Mouse (Mus musculus) Muller cell, postnatal 12 days (primary cell): ENCODE measurements around the gene Gm3415.
"Not testable (repeated sequence)": the region's sequence is repeated elsewhere in the genome, so short reads cannot be mapped to it uniquely, and the experiment has no call there.

Experiments
- DNase-seq: peaks from one replicate; pipeline ENCODE4 v3.0.0-alpha.2; 2015; ENCODE audit errors: inconsistent ontology term

Gm3415 gene

DNA sequence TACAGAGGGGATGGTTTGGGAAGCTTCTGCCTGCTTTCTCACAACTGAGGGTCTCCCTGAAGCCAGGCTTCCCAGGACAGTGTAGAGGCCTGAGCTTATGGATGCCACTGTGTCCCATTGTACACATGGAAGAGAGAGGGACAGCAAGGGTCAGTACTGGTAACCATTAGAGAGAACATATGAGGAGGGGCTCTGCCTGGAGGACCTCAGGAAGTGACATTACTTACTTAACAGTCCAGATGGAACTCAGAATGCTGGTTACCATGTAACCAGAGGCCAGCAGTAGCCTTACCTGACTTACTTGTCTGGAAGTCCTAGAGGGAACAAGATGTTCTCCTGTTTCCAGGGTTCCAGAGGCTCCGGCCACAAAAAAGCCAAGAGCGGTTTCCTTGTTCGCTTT, at the start of gene Gm3415:
Gene Gm3415 (plus strand): TSS at position 301 of the 400 bp plus-strand sequence.
- not testable (repeated sequence) for DNase-seq

DNA sequence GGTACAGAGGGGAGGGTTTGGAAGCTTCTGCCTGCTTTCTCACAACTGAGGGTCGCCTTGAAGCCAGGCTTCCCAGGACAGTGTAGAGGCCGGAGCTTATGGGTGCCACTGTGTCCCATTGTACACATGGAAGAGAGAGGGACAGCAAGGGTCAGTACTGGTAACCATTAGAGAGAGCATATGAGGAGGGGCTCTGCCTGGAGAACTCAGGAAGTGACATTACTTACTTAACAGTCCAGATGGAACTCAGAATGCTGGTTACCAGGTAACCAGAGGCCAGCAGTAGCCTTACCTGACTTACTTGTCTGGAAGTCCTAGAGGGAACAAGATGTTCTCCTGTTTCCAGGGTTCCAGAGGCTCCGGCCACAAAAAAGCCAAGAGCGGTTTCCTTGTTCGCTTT, 42.1 kb upstream of the Gm3415 start, which contains the start of gene Gm3402:
Gene Gm3402 (plus strand): TSS at position 301 of the 400 bp plus-strand sequence.
- not testable (repeated sequence) for DNase-seq

DNA sequence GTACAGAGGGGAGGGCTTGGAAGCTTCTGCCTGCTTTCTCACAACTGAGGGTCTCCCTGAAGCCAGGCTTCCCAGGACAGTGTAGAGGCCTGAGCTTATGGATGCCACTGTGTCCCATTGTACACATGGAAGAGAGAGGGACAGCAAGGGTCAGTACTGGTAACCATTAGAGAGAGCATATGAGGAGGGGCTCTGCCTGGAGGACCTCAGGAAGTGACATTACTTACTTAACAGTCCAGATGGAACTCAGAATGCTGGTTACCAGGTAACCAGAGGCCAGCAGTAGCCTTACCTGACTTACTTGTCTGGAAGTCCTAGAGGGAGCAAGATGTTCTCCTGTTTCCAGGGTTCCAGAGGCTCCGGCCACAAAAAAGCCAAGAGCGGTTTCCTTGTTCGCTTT, 30.4 kb upstream of the Gm3415 start, which contains the start of gene Gm3404:
Gene Gm3404 (plus strand): TSS at position 301 of the 400 bp plus-strand sequence.
- DNase-seq, result not testable (repeated sequence)

DNA sequence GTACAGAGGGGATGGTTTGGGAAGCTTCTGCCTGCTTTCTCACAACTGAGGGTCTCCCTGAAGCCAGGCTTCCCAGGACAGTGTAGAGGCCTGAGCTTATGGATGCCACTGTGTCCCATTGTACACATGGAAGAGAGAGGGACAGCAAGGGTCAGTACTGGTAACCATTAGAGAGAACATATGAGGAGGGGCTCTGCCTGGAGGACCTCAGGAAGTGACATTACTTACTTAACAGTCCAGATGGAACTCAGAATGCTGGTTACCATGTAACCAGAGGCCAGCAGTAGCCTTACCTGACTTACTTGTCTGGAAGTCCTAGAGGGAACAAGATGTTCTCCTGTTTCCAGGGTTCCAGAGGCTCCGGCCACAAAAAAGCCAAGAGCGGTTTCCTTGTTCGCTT, 18.6 kb upstream of the Gm3415 start, which contains the start of gene Gm3409:
Gene Gm3409 (plus strand): TSS at position 301 of the 400 bp plus-strand sequence.
- DNase-seq, result not testable (repeated sequence)

DNA sequence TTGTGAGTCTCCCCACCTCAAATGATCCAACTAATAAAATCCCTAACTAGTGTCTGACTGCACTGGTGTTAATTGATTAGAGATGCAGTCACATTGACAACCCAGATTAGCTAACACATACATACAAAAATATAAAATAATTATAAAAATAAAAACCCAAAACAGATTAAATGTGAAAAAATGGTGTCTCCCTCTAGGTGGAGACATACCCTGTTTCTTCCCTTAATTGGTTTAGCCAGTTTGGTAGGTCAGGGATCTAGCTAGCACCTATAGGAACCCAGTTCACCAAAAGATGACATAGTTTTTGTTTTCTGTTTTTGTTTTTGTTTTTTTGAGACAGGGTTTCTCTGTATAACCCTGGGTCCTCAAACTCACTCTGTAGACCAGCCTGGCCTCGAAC, 8.3 kb downstream of the Gm3415 start:
- no peak for DNase-seq

DNA sequence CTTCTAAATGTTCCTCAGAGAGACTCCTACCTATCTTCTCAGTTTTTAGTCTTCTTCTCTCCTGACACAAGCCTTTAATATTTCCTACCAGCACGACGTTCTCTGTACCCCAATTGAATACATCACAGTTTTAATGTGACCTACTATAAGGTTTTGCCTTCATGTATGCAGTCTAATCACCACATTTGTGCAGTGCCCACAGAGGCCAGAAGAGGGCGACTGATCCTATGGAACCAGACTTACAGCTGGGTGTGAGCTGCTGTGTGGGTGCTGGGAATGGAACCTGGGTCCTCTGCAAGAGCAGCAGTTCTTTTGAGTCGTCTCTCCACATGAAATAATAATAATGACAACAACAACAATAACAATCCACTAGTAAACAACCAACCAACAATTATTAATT, 11.1 kb downstream of the Gm3415 start:
- DNase-seq, result no peak

DNA sequence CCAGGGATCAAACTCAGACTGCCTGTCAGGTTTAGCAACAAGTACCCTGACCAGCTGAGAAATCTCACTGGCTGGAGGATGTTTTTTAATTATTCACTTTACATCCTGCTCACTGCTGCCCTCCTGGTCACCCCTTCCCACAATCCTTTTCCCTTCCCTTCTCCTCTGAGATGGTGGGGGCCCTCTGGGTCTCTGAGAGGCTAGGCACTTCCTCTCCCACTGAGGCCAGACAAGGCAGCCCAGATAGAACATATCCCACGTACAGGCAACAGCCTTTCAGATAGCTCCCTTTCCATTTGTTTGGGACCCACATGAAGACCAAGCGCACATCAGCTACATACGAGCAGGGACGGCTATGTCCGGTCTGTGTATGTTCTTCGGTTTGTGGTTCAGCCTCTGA, 14.2 kb downstream of the Gm3415 start:
- DNase-seq, result not testable (repeated sequence)

DNA sequence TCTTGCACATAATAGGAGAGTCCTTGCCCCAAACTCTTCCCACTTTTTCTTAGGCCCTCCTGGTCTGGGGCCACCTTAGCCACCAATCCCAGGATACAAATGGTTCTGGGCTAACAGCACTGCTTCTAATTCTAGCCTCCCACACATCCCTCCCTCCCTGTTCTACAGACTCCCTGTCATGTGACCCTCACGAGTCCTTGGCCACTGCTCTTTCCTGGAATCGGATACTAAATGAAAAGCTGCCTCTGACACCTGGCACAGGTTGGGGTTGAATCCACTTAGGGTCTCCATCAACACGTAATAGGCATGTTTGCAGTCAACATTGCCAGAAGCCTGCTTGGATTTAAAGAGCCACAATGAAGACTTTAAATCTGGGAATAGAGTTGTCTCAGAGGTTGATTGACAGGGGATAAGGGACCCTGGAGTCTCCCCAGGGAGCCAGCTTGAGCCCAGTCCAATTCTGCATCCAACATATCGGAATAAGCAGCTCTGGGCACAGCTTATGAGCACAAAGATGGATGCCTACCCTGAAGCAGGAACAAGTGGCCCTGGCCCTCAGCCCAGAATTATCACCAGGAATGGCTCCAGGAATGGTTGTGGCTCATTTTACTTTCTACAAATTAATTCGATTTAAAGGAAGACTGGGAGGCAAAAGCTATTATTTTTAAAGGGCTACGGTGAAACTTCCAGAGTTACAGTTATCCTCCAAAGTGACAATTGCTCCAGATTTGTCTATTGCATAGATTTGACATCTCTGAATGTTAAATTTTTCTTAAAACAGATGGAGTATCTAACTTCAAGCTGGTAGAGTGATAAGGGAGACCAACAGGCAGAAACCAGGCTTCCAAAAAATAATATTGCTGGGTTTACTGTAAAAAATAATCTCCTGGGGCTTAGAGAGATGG, 16.1 kb downstream of the Gm3415 start:
- DNase-seq, result not testable (repeated sequence)

DNA sequence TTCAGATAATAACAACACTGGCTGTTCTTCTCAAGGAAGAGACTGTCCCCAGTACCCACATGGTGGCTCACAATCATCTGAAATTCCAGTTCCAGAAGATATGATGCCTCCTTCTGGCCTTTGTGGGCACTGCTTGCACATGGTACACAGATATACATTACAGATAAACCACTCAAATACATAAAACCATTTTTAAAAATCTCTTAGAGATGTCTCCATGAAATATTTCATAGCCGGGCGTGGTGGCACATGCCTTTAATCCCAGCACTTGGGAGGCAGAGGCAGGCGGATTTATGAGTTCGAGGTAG, 16.8 kb downstream of the Gm3415 start:
- not testable (repeated sequence) for DNase-seq

DNA sequence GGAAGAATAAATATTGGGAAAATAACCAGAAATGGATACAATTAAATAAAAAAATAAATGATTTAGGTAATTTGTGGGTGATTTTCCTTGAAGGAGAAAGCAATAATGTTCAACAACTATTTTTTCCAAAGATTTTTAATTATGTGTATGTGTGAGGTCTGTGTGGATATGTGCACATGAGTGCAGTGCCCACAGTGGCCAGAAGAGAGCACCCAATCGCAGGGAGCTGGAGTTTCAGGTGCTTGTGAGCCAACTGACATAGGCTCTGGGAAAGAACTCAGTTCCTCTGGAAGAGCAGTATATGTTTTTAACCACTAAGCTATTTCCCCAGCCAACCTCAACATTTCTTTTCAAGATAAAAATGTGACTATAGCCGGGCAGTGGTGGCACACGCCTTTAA, 20.7 kb downstream of the Gm3415 start:
- DNase-seq, result no peak

DNA sequence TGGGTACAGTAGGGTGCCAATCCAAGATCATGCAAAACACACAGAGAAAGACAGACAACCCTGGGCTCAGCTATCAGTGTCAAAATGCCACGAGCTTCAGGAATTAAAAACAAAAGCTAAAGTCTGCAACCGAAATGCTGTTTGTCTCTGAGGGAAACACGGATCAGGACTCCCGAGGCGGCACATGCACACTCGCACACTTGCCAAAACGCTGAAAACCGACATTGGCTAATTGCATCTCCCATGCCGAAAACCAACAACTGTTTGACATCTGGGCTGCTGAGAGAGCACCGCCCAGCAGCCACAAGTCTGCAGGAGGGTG, 28.2 kb downstream of the Gm3415 start:
- DNase-seq, result no peak

DNA sequence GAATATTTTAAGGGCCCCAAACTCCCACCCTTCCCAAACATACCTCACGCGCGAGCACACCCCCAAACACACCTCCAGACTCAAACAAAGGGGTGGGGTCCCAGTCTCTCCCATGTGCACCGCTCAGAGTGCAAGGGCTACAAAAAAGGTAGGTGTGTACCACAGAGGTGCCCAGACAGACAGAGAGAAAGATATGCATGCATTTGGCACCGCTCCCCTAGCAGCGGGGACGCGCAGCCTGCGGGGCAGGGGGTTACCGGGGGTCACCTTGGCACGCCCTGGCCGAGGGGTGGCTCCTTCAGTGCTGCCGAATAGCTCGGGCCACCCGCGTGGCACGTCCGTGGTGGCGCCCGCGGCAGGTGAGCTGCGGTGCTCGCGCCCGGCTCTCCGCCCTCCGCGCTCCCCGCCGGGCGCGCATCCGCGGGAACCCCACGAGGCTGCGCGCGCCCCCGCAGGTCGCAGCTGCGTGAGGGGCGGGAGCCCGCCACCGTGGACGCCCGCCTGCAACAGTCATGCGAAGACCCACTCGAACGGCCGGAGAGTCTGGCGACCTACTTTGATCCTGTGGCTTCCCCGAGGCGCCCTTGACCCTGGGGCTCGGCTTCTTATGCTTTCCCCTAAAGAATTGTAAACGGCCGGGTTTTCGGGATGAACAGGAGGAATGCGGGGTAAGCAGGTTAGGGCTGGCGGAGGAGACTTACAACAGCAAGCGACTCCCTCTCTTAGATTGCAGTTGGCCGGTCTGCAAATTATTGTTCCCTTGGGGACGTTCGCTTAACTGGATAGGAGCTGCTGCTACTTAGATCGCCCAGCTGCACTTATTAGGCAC, 28.8 kb downstream of the Gm3415 start, which contains the start of gene Gpr12:
Gene Gpr12 (minus strand): TSS at position 762 of the 829 bp plus-strand sequence.
- DNase-seq, result peak; percentile 34

DNA sequence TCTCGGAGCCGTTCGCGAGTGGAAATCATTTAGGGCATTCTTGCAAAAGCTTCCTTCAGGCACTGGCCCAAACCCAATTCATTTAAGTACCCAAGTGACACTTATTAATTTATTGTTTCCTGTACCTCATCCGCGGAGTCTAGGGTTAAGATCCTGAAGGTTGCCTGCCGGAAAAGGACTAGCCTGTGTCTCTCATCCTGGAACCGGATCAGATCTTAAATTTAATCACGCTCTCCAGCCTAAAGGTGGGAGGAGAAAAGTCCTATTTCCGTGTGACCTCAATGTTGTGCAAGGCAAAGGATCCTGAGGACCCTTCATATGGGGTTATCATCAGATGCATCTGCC, 29.3 kb downstream of the Gm3415 start:
- DNase-seq, result no peak

DNA sequence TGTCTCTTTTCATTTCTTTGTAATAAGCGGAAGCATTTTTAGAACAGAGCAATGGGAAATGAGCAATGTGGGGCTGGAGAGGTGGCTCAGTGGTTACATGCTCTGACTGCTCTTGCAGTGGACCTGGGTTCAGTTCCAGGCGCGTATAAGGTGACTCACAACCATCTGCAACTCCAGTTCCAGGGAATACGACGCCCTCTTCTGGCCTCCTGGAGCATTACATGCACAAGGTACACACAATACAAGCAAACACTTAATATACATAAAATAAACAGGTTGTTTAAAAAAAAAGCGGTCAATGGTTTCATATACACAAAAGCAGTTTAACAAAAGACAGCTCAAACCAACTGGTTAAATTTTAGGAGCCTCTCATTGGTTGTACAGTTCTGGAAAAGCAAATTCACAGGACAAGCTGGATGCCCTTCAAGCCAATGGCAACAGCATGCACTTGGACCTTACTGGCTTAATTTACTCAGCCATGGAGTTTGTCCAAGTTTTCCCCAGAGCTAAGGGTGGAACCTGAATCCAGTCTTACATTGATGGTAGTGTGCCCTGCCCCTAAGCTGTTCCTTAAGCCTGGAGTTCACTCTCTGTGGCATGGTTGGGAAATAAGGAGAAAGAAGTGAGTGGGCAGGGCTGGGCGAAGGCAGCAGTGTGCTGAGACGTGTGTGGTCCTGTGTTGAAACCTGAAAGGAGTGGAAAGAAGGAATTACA, 30.6 kb downstream of the Gm3415 start:
- no peak for DNase-seq

DNA sequence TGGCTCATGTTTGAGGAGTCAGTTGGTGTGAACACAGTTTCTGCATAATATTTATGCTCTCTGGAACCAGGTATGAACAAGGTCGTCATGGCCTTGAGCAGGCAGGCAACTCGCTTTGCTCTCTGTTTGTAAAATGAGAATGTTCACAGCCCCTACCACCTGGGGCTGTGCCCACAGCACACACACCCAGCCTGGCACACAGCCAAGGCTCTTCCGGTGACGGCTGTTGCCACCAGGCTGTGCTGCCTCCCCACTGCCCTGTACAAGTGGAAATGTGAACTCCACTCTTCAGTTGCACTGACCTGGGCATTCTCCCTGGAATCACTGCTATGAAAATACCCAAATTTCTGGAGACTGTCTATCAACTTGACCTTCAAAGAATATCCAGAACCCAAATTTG, 35.1 kb downstream of the Gm3415 start:
- DNase-seq, result no peak

DNA sequence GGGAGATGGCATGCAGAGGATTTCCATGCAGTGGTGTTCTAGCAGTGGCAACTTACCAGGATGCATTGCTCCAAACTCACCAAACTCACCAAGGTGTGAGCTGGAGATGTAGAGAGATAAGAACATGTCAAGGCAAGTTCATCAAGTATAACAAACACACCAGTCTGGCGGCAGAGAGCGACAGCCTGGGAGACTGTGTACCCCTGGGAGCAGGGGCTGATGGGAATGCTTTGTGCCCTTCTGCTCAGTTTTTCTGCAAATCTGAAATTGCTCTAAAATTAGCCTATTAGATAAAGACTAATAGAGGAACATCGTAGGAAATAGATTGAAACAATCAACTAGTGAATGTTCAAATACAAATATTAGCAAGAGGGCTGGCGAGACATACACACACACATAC, 35.7 kb downstream of the Gm3415 start:
- no peak for DNase-seq

DNA sequence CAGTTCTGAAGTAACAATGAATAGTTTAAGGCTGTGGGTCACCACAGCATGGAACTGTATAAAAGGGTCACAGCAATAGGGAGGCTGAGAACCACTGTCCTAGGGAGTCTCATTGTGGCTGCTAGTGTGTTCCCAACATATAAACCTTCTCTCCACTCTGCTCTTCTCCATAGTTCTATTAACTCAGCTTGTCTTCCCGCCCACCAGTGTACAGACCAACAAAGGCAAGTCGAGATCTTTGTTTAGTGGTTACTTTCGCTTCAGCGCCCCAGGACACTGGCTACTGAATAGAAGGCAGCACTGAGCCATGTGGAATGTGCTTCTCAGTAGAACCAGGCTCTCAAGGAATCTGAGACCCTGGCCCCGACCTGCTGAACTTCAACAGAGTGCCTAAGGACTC, 36.6 kb downstream of the Gm3415 start:
- DNase-seq, result peak; percentile 91

DNA sequence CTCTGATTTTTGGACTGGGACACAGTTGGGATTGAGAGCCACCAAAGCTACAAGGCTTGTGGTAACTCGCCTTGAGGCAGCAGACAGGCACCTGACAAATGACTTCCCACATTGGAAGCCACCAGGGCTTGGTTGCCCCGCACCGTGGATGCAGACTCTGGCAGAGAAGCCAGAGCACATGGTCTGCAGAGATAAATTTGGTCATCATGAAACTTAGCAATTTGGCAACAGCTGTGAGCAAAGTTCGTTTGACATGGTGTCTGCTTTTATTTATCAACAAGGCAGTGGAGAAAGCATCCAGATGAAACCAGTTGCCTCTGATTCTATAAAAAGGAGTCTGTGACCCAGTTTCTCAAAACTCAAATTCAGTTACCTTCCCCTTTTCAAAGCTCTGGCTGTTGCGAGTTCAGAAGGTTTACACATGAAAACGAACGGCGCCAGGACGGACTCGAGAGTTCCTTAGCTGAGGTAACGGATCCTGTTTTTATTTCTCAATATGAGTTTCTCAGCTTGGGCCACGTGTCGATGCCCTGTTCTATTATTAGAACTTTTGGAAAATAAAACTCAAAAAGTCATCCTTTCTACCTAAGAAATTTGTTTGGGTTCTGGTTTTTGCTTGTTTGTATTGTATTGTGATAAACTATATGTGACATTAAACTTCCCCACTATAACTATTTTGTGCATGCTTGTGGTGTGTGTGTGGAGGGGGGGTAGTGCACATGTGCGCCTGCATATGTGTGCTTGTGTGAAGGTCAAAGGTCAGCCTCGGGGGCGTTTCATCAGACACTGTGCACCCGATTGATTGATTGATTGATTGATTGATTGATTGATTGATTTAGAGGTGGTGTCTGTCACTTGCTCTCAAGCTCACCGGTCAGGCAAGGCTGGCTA, 40.9 kb downstream of the Gm3415 start:
- DNase-seq, result peak; percentile 3

DNA sequence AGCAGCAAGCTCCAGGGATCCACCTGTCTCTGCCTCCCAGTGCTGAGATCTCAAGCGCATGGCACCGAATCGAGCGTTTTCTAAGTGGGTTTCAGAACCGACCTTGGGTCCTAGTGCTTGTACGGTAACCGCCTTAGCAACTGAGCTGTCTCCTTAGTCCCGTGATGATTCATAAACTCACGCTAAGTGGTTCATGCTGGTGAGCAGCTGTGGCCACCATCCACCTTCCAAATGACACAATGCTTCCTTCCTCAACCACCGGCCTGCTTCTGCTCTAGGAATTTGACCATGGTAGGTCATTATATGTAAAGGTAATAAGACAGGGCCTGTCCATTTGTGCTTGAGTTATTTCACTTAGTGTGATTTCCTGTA, 41.6 kb downstream of the Gm3415 start:
- DNase-seq, result no peak

DNA sequence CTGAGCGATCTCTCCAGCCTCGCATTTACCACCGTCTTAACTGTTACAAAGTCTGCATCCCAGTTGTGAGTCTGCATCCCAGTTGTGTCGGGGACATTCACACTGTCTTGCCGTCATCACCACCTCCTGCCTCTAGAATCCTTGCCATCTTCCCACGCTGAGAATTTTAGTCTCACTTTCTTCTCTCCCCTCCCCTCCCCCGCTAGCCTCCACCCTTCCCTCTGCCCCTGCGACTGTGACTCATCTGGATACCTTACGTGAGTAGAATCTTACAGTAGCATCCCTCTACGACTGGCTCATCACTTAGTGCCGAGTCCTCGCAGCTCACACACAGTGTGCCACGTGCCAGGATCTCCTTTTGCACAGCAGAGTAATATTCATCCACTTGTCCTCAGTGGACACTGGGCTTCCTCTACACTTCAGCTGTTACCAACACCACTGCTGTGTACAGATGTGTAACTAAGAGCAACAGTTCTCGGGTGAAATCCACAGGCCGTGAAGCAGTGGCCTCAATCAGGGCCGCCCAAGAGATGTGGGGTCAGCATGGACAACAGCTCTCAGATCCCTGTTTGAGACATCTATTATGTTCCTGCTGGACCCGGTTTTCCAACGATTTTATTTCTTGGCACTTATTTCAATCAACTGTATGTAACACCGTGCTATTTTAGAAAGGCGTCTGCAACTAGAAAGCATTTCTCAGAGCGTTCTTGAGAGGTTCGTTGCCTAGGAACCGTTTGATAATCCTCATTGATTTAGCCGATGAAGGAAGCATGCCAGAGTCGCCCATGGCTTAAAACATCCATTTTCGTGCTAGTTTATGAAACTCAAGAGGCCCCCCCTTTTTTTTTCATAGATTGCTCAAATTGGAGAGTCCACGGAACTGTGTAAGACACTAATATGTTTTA, 42.5 kb downstream of the Gm3415 start:
- DNase-seq, result no peak
